Mouse (Mus musculus): ENCODE measurements around the gene Galnt15. TPM values are rescaled to one million over a fixed set of nuclear protein-coding genes. Genes with fewer than 3 reads are reported as not detected.

Galnt15 gene
- polyA plus RNA-seq, 1 experiment from 2014 or later, result 0.08 TPM

DNA sequence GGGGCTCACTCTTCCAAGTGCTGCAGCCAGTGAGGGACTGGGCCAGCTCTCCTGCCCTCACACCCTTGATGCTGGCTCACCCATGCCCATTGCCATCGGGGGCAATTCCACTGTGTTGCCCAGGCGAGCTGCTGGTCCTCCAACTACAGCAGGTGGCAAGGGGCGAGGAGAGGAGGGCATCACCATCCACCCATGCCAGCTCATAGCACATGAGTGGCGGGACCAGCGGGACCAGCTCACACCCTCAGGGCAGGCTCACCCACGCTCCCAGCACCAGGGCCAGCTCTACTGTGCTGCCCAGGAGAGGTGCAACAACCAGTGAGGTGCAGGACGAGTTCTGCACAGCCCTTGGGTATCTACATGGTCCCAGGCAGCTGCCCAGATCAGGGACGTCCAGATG lies 9.7 kb upstream of the Galnt15 start:
- Histone ChIP-seq H3K4me3 (ENCODE audit: low read depth, low read length) (no peak overlapping the region), H3K9ac (no peak overlapping the region), H3K27me3 (ENCODE audit: insufficient read depth, low read length) (no peaks in the 10 kb centered on the region), H3K36me3 (ENCODE audit: insufficient read depth) (no peaks in the 10 kb centered on the region), H3K4me2 (no peak overlapping the region), H3K27ac (ENCODE audit: low read depth) (no peak overlapping the region), H3K4me1 (ENCODE audit: insufficient read depth) (no peaks in the 10 kb centered on the region), H3K9me3 (ENCODE audit: low read depth, low read length) (no peaks in the 10 kb centered on the region)
- TF ChIP-seq CTCF (IDR thresholded peaks at IDR 0.05; ENCODE audit: low read depth), result no peak
- WGBS, result 74% methylated on average over 8 of the region's 8 CpGs
- no peak for DNase-seq
- no peak for ATAC-seq (ENCODE audit: insufficient read depth)

DNA sequence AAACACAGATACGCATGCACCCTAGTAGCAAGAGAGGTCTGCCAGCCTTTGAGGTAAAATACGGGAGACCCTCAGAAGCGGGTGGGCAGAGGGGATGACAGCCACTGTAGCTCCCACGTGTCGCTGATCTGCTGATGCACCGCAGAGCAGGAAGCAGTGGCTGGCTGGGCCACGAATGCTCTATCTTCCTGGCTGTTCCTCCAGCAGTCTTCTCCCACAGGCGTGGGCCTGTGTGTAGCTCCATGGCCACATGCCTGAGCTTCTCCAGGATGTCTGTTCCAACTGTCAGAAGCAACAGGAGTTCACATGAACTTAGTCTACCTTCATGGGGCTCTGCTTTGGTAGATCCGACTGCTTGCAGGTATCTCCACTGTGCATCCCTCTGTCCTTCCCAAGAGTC lies 6.8 kb upstream of the Galnt15 start:
- Histone ChIP-seq H3K27ac (ENCODE audit: low read depth) (no peak overlapping the region), H3K4me2 (no peak overlapping the region), H3K9me3 (ENCODE audit: low read depth, low read length) (no peaks in the 10 kb centered on the region), H3K4me3 (ENCODE audit: low read depth, low read length) (no peak overlapping the region), H3K4me1 (ENCODE audit: insufficient read depth) (no peaks in the 10 kb centered on the region), H3K36me3 (ENCODE audit: insufficient read depth) (no peaks in the 10 kb centered on the region), H3K27me3 (ENCODE audit: insufficient read depth, low read length) (no peaks in the 10 kb centered on the region), H3K9ac (no peak overlapping the region)
- 48% methylated on average over 9 of the region's 9 CpGs for WGBS
- no peak for TF ChIP-seq CTCF (IDR thresholded peaks at IDR 0.05; ENCODE audit: low read depth)
- no peak for ATAC-seq (ENCODE audit: insufficient read depth)
- DNase-seq, result no peak

DNA sequence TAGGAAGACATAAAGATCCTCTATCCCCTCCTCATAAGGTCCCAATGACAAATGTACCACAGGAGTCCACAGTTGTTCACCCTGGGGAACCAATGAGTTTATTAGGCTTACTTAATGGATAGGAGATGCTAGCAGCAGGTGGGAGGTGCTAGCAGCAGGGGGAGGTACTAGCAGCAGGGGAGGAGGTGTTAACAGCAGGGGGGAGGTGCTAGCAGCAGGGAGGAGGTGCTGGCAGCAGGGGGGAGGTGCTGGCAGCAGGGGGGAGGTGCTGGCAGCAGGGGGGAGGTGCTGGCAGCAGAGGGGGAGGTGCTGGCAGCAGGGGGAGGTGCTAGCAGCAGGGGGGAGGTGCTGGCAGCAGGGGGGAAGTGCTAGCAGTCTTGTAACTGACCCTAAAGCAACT lies 6.3 kb upstream of the Galnt15 start:
- Histone ChIP-seq H3K9me3 (ENCODE audit: low read depth, low read length) (no peaks in the 10 kb centered on the region), H3K36me3 (ENCODE audit: insufficient read depth) (no peaks in the 10 kb centered on the region), H3K4me2 (no peak overlapping the region), H3K9ac (no peak overlapping the region), H3K4me1 (ENCODE audit: insufficient read depth) (no peaks in the 10 kb centered on the region), H3K27me3 (ENCODE audit: insufficient read depth, low read length) (no peaks in the 10 kb centered on the region), H3K4me3 (ENCODE audit: low read depth, low read length) (no peak overlapping the region), H3K27ac (ENCODE audit: low read depth) (no peak overlapping the region)
- TF ChIP-seq CTCF (IDR thresholded peaks at IDR 0.05; ENCODE audit: low read depth), result no peak
- DNase-seq (no peak), ATAC-seq (ENCODE audit: insufficient read depth) (no peak)

DNA sequence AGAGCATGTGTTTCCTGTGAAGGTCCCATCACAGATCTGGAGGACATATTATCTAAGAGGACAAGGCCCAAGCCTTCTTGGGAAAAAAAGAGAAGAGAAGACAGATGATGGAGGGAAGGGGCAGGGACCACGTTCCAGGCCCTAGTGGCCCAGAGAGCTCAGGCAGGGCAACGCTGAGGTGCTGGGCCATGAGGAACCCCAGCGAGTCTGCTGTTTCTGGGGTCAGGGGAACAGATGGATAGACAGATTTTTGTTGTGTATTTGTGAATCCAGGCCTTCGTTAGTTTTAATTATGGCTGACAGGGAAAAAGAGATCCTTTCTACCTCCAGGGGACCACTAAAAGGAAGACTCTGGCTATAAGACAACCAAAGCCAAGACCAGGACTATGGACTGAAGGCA lies 4.9 kb upstream of the Galnt15 start:
- Histone ChIP-seq H3K9me3 (ENCODE audit: low read depth, low read length) (no peaks in the 10 kb centered on the region), H3K4me3 (ENCODE audit: low read depth, low read length) (no peak overlapping the region), H3K27me3 (ENCODE audit: insufficient read depth, low read length) (no peaks in the 10 kb centered on the region), H3K9ac (no peak overlapping the region), H3K4me1 (ENCODE audit: insufficient read depth) (no peaks in the 10 kb centered on the region), H3K4me2 (no peak overlapping the region), H3K36me3 (ENCODE audit: insufficient read depth) (no peaks in the 10 kb centered on the region), H3K27ac (ENCODE audit: low read depth) (no peak overlapping the region)
- WGBS, result 80% methylated on average over 4 of the region's 4 CpGs
- ATAC-seq (ENCODE audit: insufficient read depth) (no peak), DNase-seq (no peak)
- no peak for TF ChIP-seq CTCF (IDR thresholded peaks at IDR 0.05; ENCODE audit: low read depth)

DNA sequence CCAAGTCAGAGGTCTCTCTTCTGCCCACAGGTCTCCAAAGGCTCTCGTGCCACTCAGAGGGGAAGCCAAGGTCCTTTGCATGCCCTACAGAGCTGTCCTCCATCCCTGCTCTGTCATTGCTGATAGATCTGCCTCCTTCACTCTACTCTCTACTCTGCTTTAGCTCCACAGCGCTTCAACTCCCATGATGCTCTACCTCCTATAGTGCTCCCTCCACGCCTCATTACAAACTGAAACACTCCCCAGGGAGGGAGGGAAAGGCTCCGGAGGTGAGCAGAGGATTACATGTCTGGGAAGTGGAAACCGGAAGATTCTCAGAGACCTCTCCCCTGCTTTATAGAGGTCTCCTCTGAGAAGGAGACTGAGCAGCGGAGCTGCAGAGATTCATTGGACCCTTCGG lies 1.6 kb upstream of the Galnt15 start:
- Histone ChIP-seq H3K4me3 (ENCODE audit: low read depth, low read length) (no peak overlapping the region), H3K9ac (no peak overlapping the region), H3K4me1 (ENCODE audit: insufficient read depth) (no peaks in the 10 kb centered on the region), H3K36me3 (ENCODE audit: insufficient read depth) (no peaks in the 10 kb centered on the region), H3K9me3 (ENCODE audit: low read depth, low read length) (no peaks in the 10 kb centered on the region), H3K27me3 (ENCODE audit: insufficient read depth, low read length) (no peaks in the 10 kb centered on the region), H3K4me2 (no peak overlapping the region), H3K27ac (ENCODE audit: low read depth) (no peak overlapping the region)
- TF ChIP-seq CTCF (IDR thresholded peaks at IDR 0.05; ENCODE audit: low read depth), result no peak
- DNase-seq (no peak), ATAC-seq (ENCODE audit: insufficient read depth) (no peak)
- WGBS, result 58% methylated on average over 7 of the region's 7 CpGs

DNA sequence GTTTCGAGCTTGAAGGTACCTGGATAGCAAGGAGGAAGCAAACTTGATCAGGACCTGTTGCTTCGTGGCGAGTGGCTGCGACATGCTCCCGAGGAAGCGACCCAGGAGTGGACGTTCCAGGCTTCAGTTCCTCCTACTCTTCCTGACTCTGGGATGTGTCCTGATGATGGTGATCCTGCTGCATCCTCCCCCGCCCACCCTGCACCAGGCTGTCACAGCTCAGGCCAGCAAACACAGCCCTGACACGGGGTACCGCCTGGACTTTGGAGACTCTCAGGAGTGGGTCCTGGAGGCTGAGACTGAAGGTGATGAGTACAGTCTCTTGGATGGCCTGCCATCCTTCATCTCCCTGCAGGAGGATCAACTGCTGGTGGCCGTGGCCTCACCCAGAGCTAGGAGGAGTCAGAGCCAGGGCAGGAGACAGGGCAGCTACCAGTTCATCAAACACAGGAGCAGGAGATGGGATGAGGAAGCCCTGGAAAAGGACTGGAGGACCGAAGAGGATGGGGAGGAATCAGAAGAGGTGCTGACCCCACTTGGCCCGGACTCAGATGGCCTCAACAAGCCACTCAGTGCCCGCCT lies 713 bp downstream of the Galnt15 start:
- ATAC-seq (ENCODE audit: insufficient read depth) (no peak), DNase-seq (no peak)
- H3K4me3 ChIP-seq (ENCODE audit: low read depth, low read length), result no peak overlapping the region
- no peaks in the 10 kb centered on the region for H3K36me3 ChIP-seq (ENCODE audit: insufficient read depth)
- H3K4me2 ChIP-seq, result no peak overlapping the region
- H3K4me1 ChIP-seq (ENCODE audit: insufficient read depth), result no peaks in the 10 kb centered on the region
- no peak for TF ChIP-seq CTCF (IDR thresholded peaks at IDR 0.05; ENCODE audit: low read depth)
- no peaks in the 10 kb centered on the region for H3K27me3 ChIP-seq (ENCODE audit: insufficient read depth, low read length)
- H3K27ac ChIP-seq (ENCODE audit: low read depth), result no peak overlapping the region
- H3K9me3 ChIP-seq (ENCODE audit: low read depth, low read length), result no peaks in the 10 kb centered on the region
- 55% methylated on average over 14 of the region's 14 CpGs for WGBS
- no peak overlapping the region for H3K9ac ChIP-seq

DNA sequence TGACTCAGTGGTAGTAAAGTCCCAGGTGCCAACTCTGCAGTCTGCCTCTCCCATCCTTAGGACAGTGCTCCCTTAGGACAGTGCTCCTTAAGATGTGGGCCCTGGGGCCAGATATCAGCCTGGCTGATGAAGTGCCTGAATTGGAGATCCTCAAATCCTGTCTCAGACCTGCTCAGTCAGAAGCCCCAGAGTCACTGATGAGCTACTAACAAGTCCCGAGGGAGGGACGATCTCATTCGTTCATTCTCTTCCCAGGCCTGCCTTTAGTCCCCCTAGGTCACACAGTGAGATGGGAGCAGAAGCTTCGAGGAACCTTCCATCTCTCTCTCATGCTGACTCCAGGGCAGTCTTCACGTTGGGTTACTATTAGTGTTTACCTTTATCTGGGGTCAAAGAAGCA lies 1.3 kb downstream of the Galnt15 start:
- no peak for TF ChIP-seq CTCF (IDR thresholded peaks at IDR 0.05; ENCODE audit: low read depth)
- no peak overlapping the region for H3K4me2 ChIP-seq
- ATAC-seq (ENCODE audit: insufficient read depth) (no peak), DNase-seq (no peak)
- no peak overlapping the region for H3K27ac ChIP-seq (ENCODE audit: low read depth)
- H3K4me3 ChIP-seq (ENCODE audit: low read depth, low read length), result no peak overlapping the region
- WGBS, result 61% methylated on average over 5 of the region's 5 CpGs
- no peaks in the 10 kb centered on the region for H3K36me3 ChIP-seq (ENCODE audit: insufficient read depth)
- H3K4me1 ChIP-seq (ENCODE audit: insufficient read depth), result no peaks in the 10 kb centered on the region
- no peak overlapping the region for H3K9ac ChIP-seq
- H3K27me3 ChIP-seq (ENCODE audit: insufficient read depth, low read length), result no peaks in the 10 kb centered on the region
- H3K9me3 ChIP-seq (ENCODE audit: low read depth, low read length), result no peaks in the 10 kb centered on the region

DNA sequence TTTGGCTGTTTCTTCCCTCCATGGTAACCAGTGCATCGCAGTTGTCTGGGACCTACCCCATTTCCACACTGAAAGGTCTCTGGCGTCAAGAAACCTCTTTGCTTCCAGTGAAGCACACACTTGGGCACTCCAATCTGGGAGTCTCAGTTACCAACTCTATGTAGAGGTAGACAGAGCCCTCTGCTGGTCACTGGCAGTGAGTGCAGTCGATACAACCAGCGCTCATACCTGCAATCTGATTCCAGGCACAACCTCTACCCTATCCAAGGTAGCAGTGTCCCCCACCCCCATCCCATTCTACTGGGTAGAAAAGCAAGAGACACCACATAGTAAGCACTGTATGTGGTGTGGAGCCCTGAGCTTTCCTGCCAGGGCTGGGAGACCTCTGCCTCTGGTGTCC lies 3.7 kb downstream of the Galnt15 start:
- Histone ChIP-seq H3K4me2 (no peak overlapping the region), H3K9ac (no peak overlapping the region), H3K9me3 (ENCODE audit: low read depth, low read length) (no peaks in the 10 kb centered on the region), H3K27ac (ENCODE audit: low read depth) (no peak overlapping the region), H3K4me3 (ENCODE audit: low read depth, low read length) (no peak overlapping the region), H3K4me1 (ENCODE audit: insufficient read depth) (no peaks in the 10 kb centered on the region), H3K27me3 (ENCODE audit: insufficient read depth, low read length) (no peaks in the 10 kb centered on the region), H3K36me3 (ENCODE audit: insufficient read depth) (no peaks in the 10 kb centered on the region)
- DNase-seq (peak; percentile 89), ATAC-seq (ENCODE audit: insufficient read depth) (peak; percentile 43; the same call in 1 of the 2 replicates)
- WGBS, result 2% methylated on average over 4 of the region's 4 CpGs
- peak; percentile 92 for TF ChIP-seq CTCF (IDR thresholded peaks at IDR 0.05; ENCODE audit: low read depth)

Data from lung, embryonic 14.5 days (tissue).